Mouse (Mus musculus): ENCODE measurements around the gene Cyp17a1.

DNA sequence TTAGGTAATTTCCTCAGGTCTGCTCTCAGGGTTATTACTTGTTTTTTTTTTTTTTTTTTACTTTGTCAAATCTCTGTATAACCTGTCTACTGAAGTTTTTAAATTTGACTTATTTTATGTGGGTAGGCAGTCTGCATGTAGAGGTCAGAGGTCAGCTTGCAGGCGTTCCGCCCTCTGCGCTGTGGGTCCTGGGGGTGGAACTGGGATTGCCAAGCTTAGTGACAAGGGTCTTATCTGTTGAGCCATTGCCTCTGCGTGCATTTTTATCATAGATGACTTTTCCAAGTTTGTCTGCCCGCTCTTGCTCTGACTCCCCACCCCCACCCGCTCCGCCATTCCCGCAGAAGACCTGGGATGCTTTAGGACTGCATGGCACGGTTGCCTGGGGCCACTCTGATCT is 37.2 kb downstream of the Cyp17a1 start:
- no peak for TF ChIP-seq GATA1 (IDR thresholded peaks at IDR 0.05; ENCODE audit: borderline replicate concordance, low read length)
- TF ChIP-seq FLI1 (IDR thresholded peaks at IDR 0.05; ENCODE audit: low read length), result no peak
